Mouse (Mus musculus) liver, embryonic 12.5 days (tissue): Measurements from ENCODE around the gene Zfp609. TPM values are rescaled to one million over a fixed set of nuclear protein-coding genes. Genes with fewer than 3 reads are reported as not detected.
A peak's percentile ranks its signal among the peaks of the same experiment; 100 is the strongest.
"Not testable (repeated sequence)": the region's sequence is repeated elsewhere in the genome, so short reads cannot be mapped to it uniquely, and the experiment has no call there.

ENCODE experiments used
- ATAC-seq: fragments of 200-750 bp; cut with Nextera tagmentation; 2 replicates; pipeline ENCODE4 v1.8.0; 2017; ENCODE audit warnings: moderate number of reproducible peaks, mild to moderate bottlenecking, moderate library complexity
- H3K27ac ChIP-seq: fragments of 300-500 bp; sonication (generic); 2 replicates; pipeline ENCODE4 v1.5.1; 2016; ENCODE audit warnings: mild to moderate bottlenecking
- H3K27me3 ChIP-seq: fragments of 300-500 bp; sonication (generic); replicated peaks from 2 replicates; pipeline ENCODE4 v1.6.1; 2016; ENCODE audit warnings: mild to moderate bottlenecking, moderate library complexity
- H3K36me3 ChIP-seq: fragments of 300-500 bp; sonication (generic); 2 replicates; pipeline ENCODE4 v1.6.1; 2016; ENCODE audit warnings: mild to moderate bottlenecking, moderate library complexity
- H3K4me1 ChIP-seq: fragments of 300-500 bp; sonication (generic); 2 replicates; pipeline ENCODE4 v1.6.1; 2016
- H3K4me2 ChIP-seq: fragments of 300-500 bp; sonication (generic); 2 replicates; pipeline ENCODE4 v1.6.1; 2016; ENCODE audit warnings: mild to moderate bottlenecking, moderate library complexity
- H3K4me3 ChIP-seq: fragments of 300-500 bp; sonication (generic); 2 replicates; pipeline ENCODE4 v1.5.1; 2016; ENCODE audit warnings: mild to moderate bottlenecking, moderate library complexity
- H3K9ac ChIP-seq: fragments of 300-500 bp; sonication (generic); 2 replicates; pipeline ENCODE4 v1.6.1; 2016; ENCODE audit warnings: mild to moderate bottlenecking, moderate library complexity
- H3K9me3 ChIP-seq: fragments of 300-500 bp; sonication (generic); replicated peaks from 2 replicates; pipeline ENCODE4 v1.6.1; 2016; ENCODE audit warnings: mild to moderate bottlenecking, moderate library complexity
- WGBS: fragments of 180-500 bp; shearing (Covaris S2); methylation state at CpG from one replicate; pipeline ENCODE4 v1.1.7; 2016; ENCODE audit not compliant: insufficient replicate concordance; 5-methylcytosine and 5-hydroxymethylcytosine counted together
- polyA plus RNA-seq: library from polyadenylated mRNA; unstranded; fragments of >200 nt; fragmentation: Nextera tagmentation; extraction: Ambion mirVana; gene quantifications from 2 replicates; pipeline ENCODE4 v1.2.1, GENCODE M21; 2016

The Zfp609 gene
- polyA plus RNA-seq, 1 experiment from 2014 or later: 3.8 TPM

GRCm38 (mm10) chr9:65786885-65787787 lies 40.2 kb downstream of the Zfp609 start:
- H3K4me1 ChIP-seq: peaks cover 81% of the 10 kb centered on the region
- no peaks in the 10 kb centered on the region for H3K27me3 ChIP-seq
- H3K9me3 ChIP-seq: no peaks in the 10 kb centered on the region
- peak overlapping the region; percentile 8; the same call in 1 of the 2 replicates for H3K4me3 ChIP-seq
- peak; percentile 82 for ATAC-seq
- H3K4me2 ChIP-seq: peak overlapping the region; percentile 60
- peaks cover 4% of the 10 kb centered on the region; the same call in 1 of the 2 replicates for H3K36me3 ChIP-seq
- 0 out of 2 replicates have a peak overlapping the region, but pooled peaks have one; percentile 7 for H3K9ac ChIP-seq
- H3K27ac ChIP-seq: peak overlapping the region; percentile 79
- WGBS: 29% methylated on average over 8 of the region's 8 CpGs

GRCm38 (mm10) chr9:65785772-65786368 lies 41.5 kb downstream of the Zfp609 start:
- WGBS: 21% methylated on average over 4 of the region's 4 CpGs
- peak overlapping the region; percentile 60 for H3K4me2 ChIP-seq
- H3K4me1 ChIP-seq: peaks cover 78% of the 10 kb centered on the region
- H3K36me3 ChIP-seq: peaks cover 1% of the 10 kb centered on the region; the same call in 1 of the 2 replicates
- no peaks in the 10 kb centered on the region for H3K27me3 ChIP-seq
- H3K4me3 ChIP-seq: peak overlapping the region; percentile 6
- H3K9me3 ChIP-seq: no peaks in the 10 kb centered on the region
- H3K27ac ChIP-seq: peak overlapping the region; percentile 79
- peak overlapping the region; percentile 33 for H3K9ac ChIP-seq
- ATAC-seq: peak; percentile 82

- not testable (repeated sequence) for H3K4me2 ChIP-seq, H3K36me3 ChIP-seq, ATAC-seq, H3K9me3 ChIP-seq, H3K27ac ChIP-seq, H3K4me3 ChIP-seq, H3K9ac ChIP-seq, H3K27me3 ChIP-seq
- 83% methylated on average over 3 of the region's 3 CpGs for WGBS
- H3K4me1 ChIP-seq: peaks cover 67% of the 10 kb centered on the region
These were observed 47.7 kb downstream of the Zfp609 start for GRCm38 (mm10) chr9:65779619-65780018.

- 19% methylated on average over 1 of the region's 1 CpGs for whole genome bisulfite sequencing
- no peak overlapping the region for H3K9ac ChIP-seq
- H3K9me3 ChIP-seq: no peaks in the 10 kb centered on the region; the same call in 1 of the 2 replicates
- H3K4me2 ChIP-seq: peak overlapping the region; percentile 1; the same call in 1 of the 2 replicates
- H3K36me3 ChIP-seq: peaks cover 11% of the 10 kb centered on the region
- ATAC-seq: no peak
- H3K27me3 ChIP-seq: no peaks in the 10 kb centered on the region
- peaks cover 53% of the 10 kb centered on the region for H3K4me1 ChIP-seq
- peak overlapping the region; percentile 41; the same call in 1 of the 2 replicates for H3K27ac ChIP-seq
- H3K4me3 ChIP-seq: no peak overlapping the region
These were observed 50.4 kb downstream of the Zfp609 start for GRCm38 (mm10) chr9:65776874-65777432.

GRCm38 (mm10) chr9:65776137-65776872 lies 51.1 kb downstream of the Zfp609 start:
- ATAC-seq: 0 out of 2 replicates have a peak, but pooled peaks have one; percentile 35
- Histone ChIP-seq H3K4me1 (peaks cover 54% of the 10 kb centered on the region), H3K27me3 (no peaks in the 10 kb centered on the region), H3K27ac (peak overlapping the region; percentile 66), H3K9ac (no peak overlapping the region), H3K4me3 (no peak overlapping the region), H3K9me3 (no peaks in the 10 kb centered on the region; the same call in 1 of the 2 replicates), H3K36me3 (peaks cover 11% of the 10 kb centered on the region), H3K4me2 (0 out of 2 replicates have a peak overlapping the region, but pooled peaks have one; percentile 10)
- WGBS: 34% methylated on average over 8 of the region's 8 CpGs

GRCm38 (mm10) chr9:65773783-65774182 lies 53.6 kb downstream of the Zfp609 start:
- no peak overlapping the region for H3K4me2 ChIP-seq
- peaks cover 11% of the 10 kb centered on the region for H3K36me3 ChIP-seq
- no peaks in the 10 kb centered on the region; the same call in 1 of the 2 replicates for H3K9me3 ChIP-seq
- H3K9ac ChIP-seq: no peak overlapping the region
- WGBS: 86% methylated on average over 7 of the region's 7 CpGs
- H3K4me1 ChIP-seq: peaks cover 37% of the 10 kb centered on the region
- H3K27ac ChIP-seq: no peak overlapping the region
- no peaks in the 10 kb centered on the region for H3K27me3 ChIP-seq
- H3K4me3 ChIP-seq: no peak overlapping the region
- no peak for ATAC-seq

GRCm38 (mm10) chr9:65771011-65771664 lies 56.2 kb downstream of the Zfp609 start:
- Histone ChIP-seq H3K27me3 (no peaks in the 10 kb centered on the region), H3K27ac (no peak overlapping the region), H3K4me1 (peaks cover 17% of the 10 kb centered on the region), H3K4me3 (no peak overlapping the region), H3K9ac (no peak overlapping the region), H3K9me3 (no peaks in the 10 kb centered on the region; the same call in 1 of the 2 replicates), H3K36me3 (peaks cover 11% of the 10 kb centered on the region), H3K4me2 (no peak overlapping the region)
- WGBS: 40% methylated on average over 11 of the region's 11 CpGs
- ATAC-seq: no peak

- Histone ChIP-seq H3K4me3 (no peak overlapping the region), H3K27ac (no peak overlapping the region), H3K9me3 (no peaks in the 10 kb centered on the region), H3K36me3 (no peaks in the 10 kb centered on the region), H3K4me1 (peaks cover 14% of the 10 kb centered on the region), H3K27me3 (no peaks in the 10 kb centered on the region), H3K9ac (no peak overlapping the region), H3K4me2 (no peak overlapping the region)
- no peak for ATAC-seq
- 77% methylated on average over 4 of the region's 4 CpGs for WGBS
These were observed 64.6 kb downstream of the Zfp609 start for GRCm38 (mm10) chr9:65762728-65763127.

- ATAC-seq: no peak
- no peaks in the 10 kb centered on the region for H3K36me3 ChIP-seq
- WGBS: 76% methylated on average over 8 of the region's 8 CpGs
- H3K27ac ChIP-seq: no peak overlapping the region
- no peak overlapping the region for H3K4me3 ChIP-seq
- H3K9me3 ChIP-seq: no peaks in the 10 kb centered on the region
- H3K4me1 ChIP-seq: peaks cover 17% of the 10 kb centered on the region
- no peak overlapping the region for H3K9ac ChIP-seq
- no peaks in the 10 kb centered on the region for H3K27me3 ChIP-seq
- no peak overlapping the region for H3K4me2 ChIP-seq
These were observed 67.4 kb downstream of the Zfp609 start for GRCm38 (mm10) chr9:65759992-65760391.

- no peaks in the 10 kb centered on the region for H3K27me3 ChIP-seq
- peaks cover 17% of the 10 kb centered on the region for H3K4me1 ChIP-seq
- no peak overlapping the region for H3K9ac ChIP-seq
- H3K27ac ChIP-seq: no peak overlapping the region
- no peaks in the 10 kb centered on the region for H3K36me3 ChIP-seq
- ATAC-seq: no peak
- 85% methylated on average over 5 of the region's 5 CpGs for WGBS
- no peaks in the 10 kb centered on the region for H3K9me3 ChIP-seq
- H3K4me2 ChIP-seq: no peak overlapping the region
- H3K4me3 ChIP-seq: no peak overlapping the region
These were observed 68.1 kb downstream of the Zfp609 start for GRCm38 (mm10) chr9:65759256-65759655.

- ATAC-seq: no peak
- WGBS: 27% methylated on average over 3 of the region's 3 CpGs
- no peak overlapping the region for H3K4me3 ChIP-seq
- no peak overlapping the region for H3K9ac ChIP-seq
- peaks cover 17% of the 10 kb centered on the region for H3K4me1 ChIP-seq
- H3K36me3 ChIP-seq: peaks cover 1% of the 10 kb centered on the region; the same call in 1 of the 2 replicates
- H3K27me3 ChIP-seq: no peaks in the 10 kb centered on the region
- no peak overlapping the region for H3K4me2 ChIP-seq
- H3K27ac ChIP-seq: no peak overlapping the region
- peaks cover 2% of the 10 kb centered on the region; the same call in 1 of the 2 replicates for H3K9me3 ChIP-seq
These were observed 69.5 kb downstream of the Zfp609 start for GRCm38 (mm10) chr9:65757826-65758225.
